Mouse (Mus musculus) heart, embryonic 13.5 days (tissue): ENCODE results near the gene Tbx15. TPM values are rescaled to one million over a fixed set of nuclear protein-coding genes. Genes with fewer than 3 reads are reported as not detected.
A peak's percentile ranks its signal among the peaks of the same experiment; 100 is the strongest.

Experiments used
- ATAC-seq: fragments of 200-750 bp; cut with Nextera tagmentation; 2 replicates; pipeline ENCODE4 v1.8.0; 2017; ENCODE audit warnings: moderate TSS enrichment; ENCODE audit not compliant: insufficient number of reproducible peaks, low FRiP score, low TSS enrichment; ENCODE audit errors: extremely low read depth
- H3K27ac ChIP-seq: fragments of 300-500 bp; sonication (generic); replicated peaks from 2 replicates; pipeline ENCODE4 v1.5.1; 2015; ENCODE audit warnings: moderate library complexity, mild to moderate bottlenecking, inconsistent platforms
- H3K27me3 ChIP-seq: fragments of 300-500 bp; sonication (generic); replicated peaks from 2 replicates; pipeline ENCODE4 v1.6.1; 2015; ENCODE audit warnings: mild to moderate bottlenecking, inconsistent platforms
- H3K36me3 ChIP-seq: fragments of 300-500 bp; sonication (generic); 2 replicates; pipeline ENCODE4 v1.6.1; 2015; ENCODE audit warnings: mild to moderate bottlenecking, inconsistent platforms
- H3K4me1 ChIP-seq: fragments of 300-500 bp; sonication (generic); 2 replicates; pipeline ENCODE4 v1.6.1; 2015; ENCODE audit warnings: inconsistent platforms
- H3K4me2 ChIP-seq: fragments of 300-500 bp; sonication (generic); 2 replicates; pipeline ENCODE4 v1.6.1; 2015; ENCODE audit warnings: inconsistent platforms, mild to moderate bottlenecking, moderate library complexity
- H3K4me3 ChIP-seq: fragments of 300-500 bp; sonication (generic); 2 replicates; pipeline ENCODE4 v1.5.1; 2015; ENCODE audit warnings: moderate library complexity, mild to moderate bottlenecking, inconsistent platforms
- H3K9ac ChIP-seq: fragments of 300-500 bp; sonication (generic); 2 replicates; pipeline ENCODE4 v1.6.1; 2015; ENCODE audit warnings: inconsistent platforms, mild to moderate bottlenecking, moderate library complexity
- H3K9me3 ChIP-seq: fragments of 300-500 bp; sonication (generic); 2 replicates; pipeline ENCODE4 v1.6.1; 2016; ENCODE audit warnings: inconsistent platforms
- WGBS: fragments of 180-500 bp; shearing (Covaris S2); methylation state at CpG from one replicate; pipeline ENCODE4 v1.1.7; 2015; ENCODE audit warnings: mixed read lengths; 5-methylcytosine and 5-hydroxymethylcytosine counted together
- polyA plus RNA-seq: library from polyadenylated mRNA; unstranded; fragments of >200 nt; fragmentation: Nextera tagmentation; extraction: Ambion mirVana; gene quantifications from 2 replicates; pipeline ENCODE4 v1.2.1, GENCODE M21; 2015

The Tbx15 gene
- polyA plus RNA-seq, 1 experiment from 2014 or later, result 0.09 TPM

- Histone ChIP-seq H3K27ac (no peak overlapping the region), H3K36me3 (no peaks in the 10 kb centered on the region), H3K9ac (no peak overlapping the region), H3K4me3 (no peak overlapping the region), H3K4me1 (peaks cover 23% of the 10 kb centered on the region), H3K27me3 (peaks cover 100% of the 10 kb centered on the region), H3K9me3 (no peaks in the 10 kb centered on the region), H3K4me2 (no peak overlapping the region)
- ATAC-seq, result no peak
- WGBS, result 1% methylated on average over 6 of the region's 6 CpGs
Observed at GRCm38 (mm10) chr3:99249906-99250305, 9.7 kb downstream of the Tbx15 start.

- no peak overlapping the region for H3K4me3 ChIP-seq
- peaks cover 24% of the 10 kb centered on the region for H3K4me1 ChIP-seq
- no peak overlapping the region for H3K27ac ChIP-seq
- H3K36me3 ChIP-seq, result no peaks in the 10 kb centered on the region
- H3K27me3 ChIP-seq, result peaks cover 99% of the 10 kb centered on the region
- H3K9ac ChIP-seq, result no peak overlapping the region
- whole genome bisulfite sequencing, result 16% methylated on average over 6 of the region's 6 CpGs
- no peaks in the 10 kb centered on the region for H3K9me3 ChIP-seq
- ATAC-seq, result no peak
- no peak overlapping the region for H3K4me2 ChIP-seq
Observed at GRCm38 (mm10) chr3:99251271-99252165, 11.3 kb downstream of the Tbx15 start.

GRCm38 (mm10) chr3:99252461-99253091 lies 12.4 kb downstream of the Tbx15 start:
- peaks cover 99% of the 10 kb centered on the region for H3K27me3 ChIP-seq
- H3K9me3 ChIP-seq, result no peaks in the 10 kb centered on the region
- H3K4me1 ChIP-seq, result peaks cover 28% of the 10 kb centered on the region
- H3K27ac ChIP-seq, result no peak overlapping the region
- H3K9ac ChIP-seq, result no peak overlapping the region
- H3K36me3 ChIP-seq, result no peaks in the 10 kb centered on the region
- ATAC-seq, result no peak
- H3K4me2 ChIP-seq, result peak overlapping the region; percentile 71
- WGBS, result 3% methylated on average over 16 of the region's 16 CpGs
- H3K4me3 ChIP-seq, result peak overlapping the region; percentile 49

- H3K27me3 ChIP-seq, result peaks cover 99% of the 10 kb centered on the region
Observed at GRCm38 (mm10) chr3:99253092-99253488, 12.9 kb downstream of the Tbx15 start.

GRCm38 (mm10) chr3:99253497-99254451 lies 13.6 kb downstream of the Tbx15 start:
- no peak for ATAC-seq
- peak overlapping the region; percentile 71 for H3K4me2 ChIP-seq
- no peaks in the 10 kb centered on the region for H3K36me3 ChIP-seq
- H3K4me1 ChIP-seq, result peaks cover 28% of the 10 kb centered on the region
- H3K4me3 ChIP-seq, result peak overlapping the region; percentile 49
- H3K27ac ChIP-seq, result no peak overlapping the region
- H3K9ac ChIP-seq, result peak overlapping the region; percentile 42
- H3K9me3 ChIP-seq, result no peaks in the 10 kb centered on the region
- H3K27me3 ChIP-seq, result peaks cover 99% of the 10 kb centered on the region
- under 1% methylated on average over 73 of the region's 73 CpGs for WGBS

More at GRCm38 (mm10) chr3:99253092-99253488, 12.9 kb downstream of the Tbx15 start:
- H3K4me2 ChIP-seq, result peak overlapping the region; percentile 71
- H3K9ac ChIP-seq, result no peak overlapping the region
- H3K4me1 ChIP-seq, result peaks cover 28% of the 10 kb centered on the region
- ATAC-seq, result no peak
- no peaks in the 10 kb centered on the region for H3K36me3 ChIP-seq
- no peaks in the 10 kb centered on the region for H3K9me3 ChIP-seq
- H3K4me3 ChIP-seq, result peak overlapping the region; percentile 49
- WGBS, result 0% methylated on average over 12 of the region's 12 CpGs
- H3K27ac ChIP-seq, result no peak overlapping the region

- Histone ChIP-seq H3K4me1 (peaks cover 21% of the 10 kb centered on the region), H3K4me3 (no peak overlapping the region), H3K27me3 (peaks cover 99% of the 10 kb centered on the region), H3K36me3 (no peaks in the 10 kb centered on the region), H3K9me3 (no peaks in the 10 kb centered on the region), H3K27ac (no peak overlapping the region), H3K4me2 (no peak overlapping the region), H3K9ac (no peak overlapping the region)
- ATAC-seq, result no peak
- WGBS, result 2% methylated on average over 15 of the region's 15 CpGs
Observed at GRCm38 (mm10) chr3:99254559-99255151, 14.5 kb downstream of the Tbx15 start.

GRCm38 (mm10) chr3:99255411-99256365 lies 15.5 kb downstream of the Tbx15 start:
- no peak overlapping the region for H3K9ac ChIP-seq
- H3K4me2 ChIP-seq, result no peak overlapping the region
- H3K4me1 ChIP-seq, result peaks cover 19% of the 10 kb centered on the region
- no peaks in the 10 kb centered on the region for H3K36me3 ChIP-seq
- H3K27ac ChIP-seq, result no peak overlapping the region
- no peak overlapping the region for H3K4me3 ChIP-seq
- ATAC-seq, result no peak
- WGBS, result 7% methylated on average over 11 of the region's 11 CpGs
- peaks cover 97% of the 10 kb centered on the region for H3K27me3 ChIP-seq
- no peaks in the 10 kb centered on the region for H3K9me3 ChIP-seq

GRCm38 (mm10) chr3:99256366-99256750 lies 16.2 kb downstream of the Tbx15 start:
- peaks cover 19% of the 10 kb centered on the region for H3K4me1 ChIP-seq
- 9% methylated on average over 11 of the region's 11 CpGs for WGBS
- H3K4me2 ChIP-seq, result no peak overlapping the region
- peaks cover 97% of the 10 kb centered on the region for H3K27me3 ChIP-seq
- no peak overlapping the region for H3K27ac ChIP-seq
- no peak for ATAC-seq
- no peaks in the 10 kb centered on the region for H3K9me3 ChIP-seq
- H3K9ac ChIP-seq, result no peak overlapping the region
- H3K36me3 ChIP-seq, result no peaks in the 10 kb centered on the region
- H3K4me3 ChIP-seq, result 0 out of 2 replicates have a peak overlapping the region, but pooled peaks have one; percentile 9

- Histone ChIP-seq H3K27me3 (peaks cover 97% of the 10 kb centered on the region), H3K27ac (no peak overlapping the region), H3K9me3 (no peaks in the 10 kb centered on the region), H3K36me3 (no peaks in the 10 kb centered on the region), H3K9ac (no peak overlapping the region), H3K4me2 (no peak overlapping the region), H3K4me1 (peaks cover 19% of the 10 kb centered on the region), H3K4me3 (peak overlapping the region; percentile 9)
- no peak for ATAC-seq
- WGBS, result 1% methylated on average over 20 of the region's 20 CpGs
Observed at GRCm38 (mm10) chr3:99256766-99257165, 16.6 kb downstream of the Tbx15 start.
